Mouse (Mus musculus) liver, embryonic 11.5 days (tissue): Measurements from ENCODE around the gene Frmd4b. TPM values are rescaled to one million over a fixed set of nuclear protein-coding genes. Genes with fewer than 3 reads are reported as not detected.

Source experiments
- ATAC-seq: fragments of 200-750 bp; cut with Nextera tagmentation; replicated peaks from 2 replicates; pipeline ENCODE4 v1.8.0; 2017; ENCODE audit warnings: moderate number of reproducible peaks, mild to moderate bottlenecking, moderate TSS enrichment, moderate library complexity; ENCODE audit not compliant: low FRiP score
- DNase-seq: peaks from one replicate; pipeline ENCODE4 v3.0.0-alpha.2; 2017; ENCODE audit warnings: low spot score
- H3K27ac ChIP-seq: fragments of 300-500 bp; sonication (generic); 2 replicates; pipeline ENCODE4 v1.5.1; 2014; ENCODE audit warnings: mild to moderate bottlenecking, low read depth, low read length, control low read depth
- H3K27me3 ChIP-seq: fragments of 300-500 bp; sonication (generic); replicated peaks from 2 replicates; pipeline ENCODE4 v1.6.1; 2014; ENCODE audit warnings: low read length, mixed read lengths; ENCODE audit not compliant: control insufficient read depth, insufficient read depth
- H3K36me3 ChIP-seq: fragments of 300-500 bp; sonication (generic); 2 replicates; pipeline ENCODE4 v1.6.1; 2014; ENCODE audit warnings: mild to moderate bottlenecking, low read length, moderate library complexity, mixed read lengths; ENCODE audit not compliant: control insufficient read depth, insufficient read depth
- H3K4me1 ChIP-seq: fragments of 300-500 bp; sonication (generic); replicated peaks from 2 replicates; pipeline ENCODE4 v1.6.1; 2014; ENCODE audit warnings: low read length, mixed read lengths; ENCODE audit not compliant: control insufficient read depth, insufficient read depth
- H3K4me2 ChIP-seq: fragments of 300-500 bp; sonication (generic); 2 replicates; pipeline ENCODE4 v1.6.1; 2014; ENCODE audit warnings: mild to moderate bottlenecking, control low read depth, moderate library complexity
- H3K4me3 ChIP-seq: fragments of 300-500 bp; sonication (generic); 2 replicates; pipeline ENCODE4 v1.5.1; 2014; ENCODE audit warnings: low read depth, low read length, control low read depth
- H3K9ac ChIP-seq: fragments of 300-500 bp; sonication (generic); 2 replicates; pipeline ENCODE4 v1.6.1; 2014; ENCODE audit warnings: low read depth, low read length, control low read depth
- H3K9me3 ChIP-seq: fragments of 300-500 bp; sonication (generic); 2 replicates; pipeline ENCODE4 v1.6.1; 2016; ENCODE audit warnings: low read length, inconsistent platforms, mixed read lengths; ENCODE audit not compliant: control insufficient read depth
- WGBS: fragments of 180-500 bp; shearing (Covaris S2); extraction: QIAGEN DNeasy Blood & Tissue Kit; methylation state at CpG from one replicate; pipeline ENCODE4 v1.1.7; 2014; 5-methylcytosine and 5-hydroxymethylcytosine counted together
- polyA plus RNA-seq: library from polyadenylated mRNA; unstranded; fragments of >200 nt; fragmentation: Nextera tagmentation; extraction: Ambion mirVana; gene quantifications from 2 replicates; pipeline ENCODE4 v1.2.1, GENCODE M21; 2014

Gene Frmd4b
- polyA plus RNA-seq, 1 experiment from 2014 or later: 16.6 TPM

DNA sequence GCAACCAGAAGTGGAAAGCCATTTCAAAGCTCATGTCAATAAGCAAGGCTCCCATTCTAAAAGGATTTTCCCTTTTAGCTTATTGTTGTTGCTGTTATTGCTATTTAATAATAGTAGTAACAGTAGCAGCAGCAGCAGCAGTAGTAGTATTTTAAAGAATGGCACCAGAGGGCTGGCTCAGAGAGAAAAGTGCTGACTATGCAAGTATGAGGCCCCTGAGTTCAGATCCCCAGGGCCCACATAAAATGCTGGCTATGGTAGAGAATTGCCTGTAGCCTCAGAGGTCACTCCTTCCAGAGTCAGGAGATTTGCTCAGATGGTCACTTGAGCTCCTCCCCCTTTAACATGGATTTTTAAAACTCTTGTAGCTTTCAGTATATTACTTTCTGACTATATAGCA lies 372.1 kb downstream of the Frmd4b start:
- no peak overlapping the region for H3K4me3 ChIP-seq
- H3K4me1 ChIP-seq: no peaks in the 10 kb centered on the region
- ATAC-seq (no peak), DNase-seq (no peak)
- no peaks in the 10 kb centered on the region for H3K27me3 ChIP-seq
- no peaks in the 10 kb centered on the region for H3K9me3 ChIP-seq
- H3K4me2 ChIP-seq: no peak overlapping the region
- H3K36me3 ChIP-seq: no peaks in the 10 kb centered on the region
- H3K9ac ChIP-seq: no peak overlapping the region
- no peak overlapping the region for H3K27ac ChIP-seq

DNA sequence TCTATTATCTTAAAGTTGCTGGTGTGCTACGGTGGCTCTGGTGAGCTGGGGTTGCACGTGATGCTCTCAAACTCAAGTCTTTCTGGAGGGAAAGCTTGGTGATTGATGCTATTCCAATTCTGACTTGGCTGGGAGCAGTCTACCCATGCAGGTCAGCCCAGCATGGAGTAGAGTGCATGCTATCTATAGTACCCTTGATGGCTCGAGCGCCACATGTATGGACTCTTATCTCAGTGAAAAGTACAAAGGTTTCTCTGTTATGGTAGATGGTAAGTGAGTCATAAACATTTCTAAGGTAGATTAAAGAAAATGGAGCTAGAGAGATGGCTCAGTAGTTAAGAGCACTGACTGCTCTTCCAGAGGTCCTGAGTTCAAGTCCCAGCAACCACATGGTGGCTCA lies 374.8 kb downstream of the Frmd4b start:
- Histone ChIP-seq H3K9me3 (0 out of 2 replicates have a peak, but pooled peaks cover 2% of the 10 kb centered on the region), H3K27ac (no peak overlapping the region), H3K4me3 (no peak overlapping the region), H3K36me3 (no peaks in the 10 kb centered on the region), H3K4me1 (no peaks in the 10 kb centered on the region), H3K9ac (no peak overlapping the region), H3K4me2 (no peak overlapping the region), H3K27me3 (no peaks in the 10 kb centered on the region)
- no peak for ATAC-seq
- 83% methylated on average over 4 of the region's 4 CpGs for WGBS
- no peak for DNase-seq

DNA sequence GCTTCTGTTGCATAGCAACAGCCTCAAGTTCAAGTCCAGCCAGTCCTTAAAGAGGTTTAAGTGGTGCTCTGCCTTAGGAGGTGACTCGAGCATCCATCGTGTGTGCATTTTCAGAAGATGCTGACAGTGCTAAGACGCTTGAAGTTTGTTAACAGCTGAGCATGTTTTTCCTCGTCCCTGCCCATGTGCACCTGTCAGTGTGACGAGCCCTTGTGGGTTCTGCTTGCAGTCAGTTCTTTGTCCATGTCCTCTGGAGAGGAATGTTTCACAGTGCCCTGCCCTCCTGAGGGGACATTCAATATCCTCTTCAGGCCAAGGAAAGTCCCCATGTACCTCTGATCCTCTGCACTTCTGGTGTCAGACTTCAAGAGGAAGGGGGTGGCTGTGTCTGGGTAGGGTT lies 377.2 kb downstream of the Frmd4b start:
- DNase-seq (no peak), ATAC-seq (no peak)
- Histone ChIP-seq H3K9ac (no peak overlapping the region), H3K9me3 (0 out of 2 replicates have a peak, but pooled peaks cover 2% of the 10 kb centered on the region), H3K27me3 (no peaks in the 10 kb centered on the region), H3K4me2 (no peak overlapping the region), H3K27ac (no peak overlapping the region), H3K36me3 (no peaks in the 10 kb centered on the region), H3K4me1 (no peaks in the 10 kb centered on the region), H3K4me3 (no peak overlapping the region)
- WGBS: 84% methylated on average over 5 of the region's 5 CpGs

DNA sequence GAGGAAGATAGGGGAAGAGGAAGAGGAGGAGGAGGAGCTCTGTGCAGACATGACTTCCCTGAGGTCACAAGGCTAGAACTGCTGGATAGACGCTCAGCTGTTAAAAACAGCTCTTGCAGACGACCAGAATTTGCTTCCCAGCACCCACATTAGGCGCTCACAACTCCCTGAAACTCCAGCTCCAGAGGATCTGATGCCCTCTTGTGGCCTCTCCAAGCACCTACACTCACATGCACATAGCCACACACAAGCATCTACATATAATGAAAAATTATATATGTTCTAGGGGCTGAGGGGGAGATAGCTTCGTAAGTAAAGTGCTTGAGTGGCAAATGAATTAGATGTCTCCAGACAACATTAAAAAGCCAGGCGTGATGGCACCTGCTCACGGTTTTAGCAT lies 378.0 kb downstream of the Frmd4b start:
- H3K9me3 ChIP-seq: 0 out of 2 replicates have a peak, but pooled peaks cover 2% of the 10 kb centered on the region
- no peak for DNase-seq
- no peaks in the 10 kb centered on the region for H3K36me3 ChIP-seq
- no peak overlapping the region for H3K4me2 ChIP-seq
- H3K27ac ChIP-seq: no peak overlapping the region
- no peak overlapping the region for H3K4me3 ChIP-seq
- ATAC-seq: no peak
- no peak overlapping the region for H3K9ac ChIP-seq
- no peaks in the 10 kb centered on the region for H3K27me3 ChIP-seq
- WGBS: 85% methylated on average over 6 of the region's 6 CpGs
- no peaks in the 10 kb centered on the region for H3K4me1 ChIP-seq

Other genes with a start within 250 kb of the Frmd4b start
- 0.27 and 1.0 TPM in 2 replicates for gene Mitf, start 189.5 kb upstream of the Frmd4b start, polyA plus RNA-seq